Mouse (Mus musculus) neural tube, embryonic 14.5 days (tissue): Measurements from ENCODE around the gene Atp7a. TPM values are rescaled to one million over a fixed set of nuclear protein-coding genes. Genes with fewer than 3 reads are reported as not detected.
A peak's percentile ranks its signal among the peaks of the same experiment; 100 is the strongest.

Experiments used
- ATAC-seq: fragments of 200-750 bp; cut with Nextera tagmentation; 2 replicates; pipeline ENCODE4 v1.8.0; 2017; ENCODE audit warnings: low read depth, mild to moderate bottlenecking, moderate TSS enrichment, moderate library complexity
- H3K27ac ChIP-seq: fragments of 300-500 bp; sonication (generic); 2 replicates; pipeline ENCODE4 v1.5.1; 2014; ENCODE audit warnings: low read depth, mild to moderate bottlenecking, control low read depth, low read length, moderate library complexity, mixed read lengths
- H3K27me3 ChIP-seq: fragments of 300-500 bp; sonication (generic); 2 replicates; pipeline ENCODE4 v1.6.1; 2014; ENCODE audit warnings: low read length; ENCODE audit not compliant: control insufficient read depth, insufficient read depth
- H3K36me3 ChIP-seq: fragments of 300-500 bp; sonication (generic); 2 replicates; pipeline ENCODE4 v1.6.1; 2014; ENCODE audit warnings: low read length, mixed read lengths; ENCODE audit not compliant: control insufficient read depth, insufficient read depth
- H3K4me1 ChIP-seq: fragments of 300-500 bp; sonication (generic); 2 replicates; pipeline ENCODE4 v1.6.1; 2014; ENCODE audit warnings: low read length; ENCODE audit not compliant: control insufficient read depth, insufficient read depth
- H3K4me2 ChIP-seq: fragments of 300-500 bp; sonication (generic); 2 replicates; pipeline ENCODE4 v1.6.1; 2014; ENCODE audit warnings: mild to moderate bottlenecking, low read depth, low read length, control low read depth
- H3K4me3 ChIP-seq: fragments of 300-500 bp; sonication (generic); 2 replicates; pipeline ENCODE4 v1.5.1; 2014; ENCODE audit warnings: low read depth, low read length, control low read depth, mixed read lengths
- H3K9ac ChIP-seq: fragments of 300-500 bp; sonication (generic); replicated peaks from 2 replicates; pipeline ENCODE4 v1.6.1; 2014; ENCODE audit warnings: low read depth, mild to moderate bottlenecking, control low read depth, low read length, mixed read lengths
- H3K9me3 ChIP-seq: fragments of 300-500 bp; sonication (generic); 2 replicates; pipeline ENCODE4 v1.6.1; 2016; ENCODE audit warnings: low read length; ENCODE audit not compliant: control insufficient read depth
- WGBS: fragments of 180-500 bp; shearing (Covaris S2); extraction: QIAGEN DNeasy Blood & Tissue Kit; methylation state at CpG from one replicate; pipeline ENCODE4 v1.1.7; 2014; 5-methylcytosine and 5-hydroxymethylcytosine counted together
- polyA plus RNA-seq: library from polyadenylated mRNA; unstranded; fragments of >200 nt; fragmentation: Nextera tagmentation; extraction: Ambion mirVana; gene quantifications from 2 replicates; pipeline ENCODE4 v1.2.1, GENCODE M21; 2014

Atp7a gene
- polyA plus RNA-seq, 1 experiment from 2014 or later: 12.3 TPM

- Histone ChIP-seq H3K36me3 (no peaks in the 10 kb centered on the region), H3K27me3 (no peaks in the 10 kb centered on the region), H3K4me2 (peak overlapping the region; percentile 35; the same call in 1 of the 2 replicates), H3K4me1 (no peaks in the 10 kb centered on the region), H3K27ac (no peak overlapping the region), H3K4me3 (peak overlapping the region; percentile 24; the same call in 1 of the 2 replicates), H3K9ac (no peak overlapping the region), H3K9me3 (no peaks in the 10 kb centered on the region)
- 0 out of 2 replicates have a peak, but pooled peaks have one; percentile 38 for ATAC-seq
- WGBS: 66% methylated on average over 5 of the region's 6 CpGs
Observed at GRCm38 (mm10) chrX:106171853-106172154, 144.7 kb downstream of the Atp7a start.

Other genes with a start within 250 kb of the Atp7a start
- 237 and 266 TPM in 2 replicates for gene Atrx, start 97.9 kb upstream of the Atp7a start, polyA plus RNA-seq
- gene Magt1, start 15.4 kb upstream of the Atp7a start, polyA plus RNA-seq: 17.1 and 27.3 TPM in 2 replicates
- gene Cox7b, start 11.6 kb upstream of the Atp7a start, polyA plus RNA-seq: 426 and 493 TPM in 2 replicates
- gene Tlr13, start 115.9 kb downstream of the Atp7a start, polyA plus RNA-seq: 0.08 and 0.18 TPM in 2 replicates
- gene Pgk1, start 159.8 kb downstream of the Atp7a start, polyA plus RNA-seq: 266 and 275 TPM in 2 replicates
- gene Taf9b, start 193.9 kb downstream of the Atp7a start, polyA plus RNA-seq: 22.2 and 24.7 TPM in 2 replicates
- not detected in 2 replicates for gene Fnd3c2, start 228.1 kb downstream of the Atp7a start, polyA plus RNA-seq